Mouse (Mus musculus): ENCODE data around the gene Rela. TPM values are rescaled to one million over a fixed set of nuclear protein-coding genes. Genes with fewer than 3 reads are reported as not detected.
A peak's percentile ranks its signal among the peaks of the same experiment; 100 is the strongest.

Rela gene
- polyA plus RNA-seq, 1 experiment from 2014 or later = 43.9 TPM

GRCm38 (mm10) chr19:5660942-5661751, 23.9 kb downstream of the Rela start:
- no peak for ATAC-seq

GRCm38 (mm10) chr19:5662310-5662709, 25.0 kb downstream of the Rela start:
- H3K4me2 ChIP-seq (ENCODE audit: low read depth, low read length) = peak overlapping the region; percentile 76
- peak overlapping the region; percentile 62 for H3K4me3 ChIP-seq (ENCODE audit: low read length)
- no peaks in the 10 kb centered on the region for H3K9me3 ChIP-seq (ENCODE audit: control insufficient read depth, low read length)
- no peaks in the 10 kb centered on the region for H3K27me3 ChIP-seq (replicated peaks; ENCODE audit: control insufficient read depth, insufficient read depth, low read length)
- 68% methylated on average over 8 of the region's 8 CpGs for WGBS
- no peak for ATAC-seq
- H3K27ac ChIP-seq (ENCODE audit: low read length) = no peak overlapping the region; the same call in 1 of the 2 replicates
- peak overlapping the region; percentile 76; the same call in 1 of the 2 replicates for H3K9ac ChIP-seq (ENCODE audit: low read depth, low read length)
- peaks cover 16% of the 10 kb centered on the region for H3K36me3 ChIP-seq (ENCODE audit: control insufficient read depth, insufficient read depth, low read length)
- peaks cover 26% of the 10 kb centered on the region for H3K4me1 ChIP-seq (ENCODE audit: control insufficient read depth, insufficient read depth, low read length)

More at GRCm38 (mm10) chr19:5660942-5661751, 23.9 kb downstream of the Rela start:
- Histone ChIP-seq H3K9me3 (ENCODE audit: control insufficient read depth, low read length) (no peaks in the 10 kb centered on the region), H3K4me3 (ENCODE audit: low read length) (peak overlapping the region; percentile 23), H3K4me1 (ENCODE audit: control insufficient read depth, insufficient read depth, low read length) (peaks cover 26% of the 10 kb centered on the region), H3K9ac (ENCODE audit: low read depth, low read length) (peak overlapping the region; percentile 30; the same call in 1 of the 2 replicates), H3K4me2 (ENCODE audit: low read depth, low read length) (peak overlapping the region; percentile 76), H3K27ac (ENCODE audit: low read length) (peak overlapping the region; percentile 43; the same call in 1 of the 2 replicates), H3K36me3 (ENCODE audit: control insufficient read depth, insufficient read depth, low read length) (peaks cover 8% of the 10 kb centered on the region), H3K27me3 (replicated peaks; ENCODE audit: control insufficient read depth, insufficient read depth, low read length) (no peaks in the 10 kb centered on the region)
- WGBS = 75% methylated on average over 16 of the region's 16 CpGs

- Histone ChIP-seq H3K4me2 (ENCODE audit: low read depth, low read length) (peak within 1 kb of the TSS; percentile 76), H3K27me3 (replicated peaks; ENCODE audit: control insufficient read depth, insufficient read depth, low read length) (no peaks in the 10 kb centered on the region), H3K9ac (ENCODE audit: low read depth, low read length) (peak within 1 kb of the TSS; percentile 76), H3K27ac (ENCODE audit: low read length) (peak within 1 kb of the TSS; percentile 93), H3K36me3 (ENCODE audit: control insufficient read depth, insufficient read depth, low read length) (peaks cover 16% of the 10 kb centered on the region), H3K4me1 (ENCODE audit: control insufficient read depth, insufficient read depth, low read length) (peaks cover 26% of the 10 kb centered on the region), H3K4me3 (ENCODE audit: low read length) (peak within 1 kb of the TSS; percentile 62), H3K9me3 (ENCODE audit: control insufficient read depth, low read length) (no peaks in the 10 kb centered on the region)
- ATAC-seq = peak; percentile 97
- WGBS = 2% methylated on average over 32 of the region's 32 CpGs
Measured at GRCm38 (mm10) chr19:5662981-5663913, 26.0 kb downstream of the Rela start, which contains the start of gene Sipa1. Sipa1 (minus strand) TSS chr19:5663707.

GRCm38 (mm10) chr19:5664669-5665257, 27.5 kb downstream of the Rela start:
- H3K36me3 ChIP-seq (ENCODE audit: control insufficient read depth, insufficient read depth, low read length) = peaks cover 13% of the 10 kb centered on the region
- H3K4me1 ChIP-seq (ENCODE audit: control insufficient read depth, insufficient read depth, low read length) = peaks cover 26% of the 10 kb centered on the region
- ATAC-seq = no peak
- H3K4me2 ChIP-seq (ENCODE audit: low read depth, low read length) = no peak overlapping the region
- H3K9ac ChIP-seq (ENCODE audit: low read depth, low read length) = no peak overlapping the region
- H3K27me3 ChIP-seq (replicated peaks; ENCODE audit: control insufficient read depth, insufficient read depth, low read length) = no peaks in the 10 kb centered on the region
- WGBS = 92% methylated on average over 10 of the region's 10 CpGs
- no peaks in the 10 kb centered on the region for H3K9me3 ChIP-seq (ENCODE audit: control insufficient read depth, low read length)
- H3K4me3 ChIP-seq (ENCODE audit: low read length) = no peak overlapping the region
- H3K27ac ChIP-seq (ENCODE audit: low read length) = no peak overlapping the region

GRCm38 (mm10) chr19:5665465-5665864, 28.2 kb downstream of the Rela start:
- 78% methylated on average over 15 of the region's 15 CpGs for WGBS
- Histone ChIP-seq H3K4me3 (ENCODE audit: low read length) (no peak overlapping the region), H3K9ac (ENCODE audit: low read depth, low read length) (no peak overlapping the region), H3K27ac (ENCODE audit: low read length) (no peak overlapping the region), H3K36me3 (ENCODE audit: control insufficient read depth, insufficient read depth, low read length) (peaks cover 13% of the 10 kb centered on the region), H3K27me3 (replicated peaks; ENCODE audit: control insufficient read depth, insufficient read depth, low read length) (no peaks in the 10 kb centered on the region), H3K9me3 (ENCODE audit: control insufficient read depth, low read length) (no peaks in the 10 kb centered on the region), H3K4me1 (ENCODE audit: control insufficient read depth, insufficient read depth, low read length) (peaks cover 26% of the 10 kb centered on the region), H3K4me2 (ENCODE audit: low read depth, low read length) (no peak overlapping the region)
- peak; percentile 25; the same call in 1 of the 2 replicates for ATAC-seq

- Histone ChIP-seq H3K4me2 (ENCODE audit: low read depth, low read length) (no peak overlapping the region), H3K36me3 (ENCODE audit: control insufficient read depth, insufficient read depth, low read length) (peaks cover 19% of the 10 kb centered on the region), H3K9ac (ENCODE audit: low read depth, low read length) (no peak overlapping the region), H3K4me3 (ENCODE audit: low read length) (no peak overlapping the region), H3K4me1 (ENCODE audit: control insufficient read depth, insufficient read depth, low read length) (peaks cover 19% of the 10 kb centered on the region), H3K27ac (ENCODE audit: low read length) (no peak overlapping the region), H3K9me3 (ENCODE audit: control insufficient read depth, low read length) (no peaks in the 10 kb centered on the region), H3K27me3 (replicated peaks; ENCODE audit: control insufficient read depth, insufficient read depth, low read length) (no peaks in the 10 kb centered on the region)
- ATAC-seq = no peak
- 92% methylated on average over 18 of the region's 18 CpGs for WGBS
Measured at GRCm38 (mm10) chr19:5666386-5666785, 29.1 kb downstream of the Rela start.

- Histone ChIP-seq H3K4me3 (ENCODE audit: low read length) (no peak overlapping the region), H3K27me3 (replicated peaks; ENCODE audit: control insufficient read depth, insufficient read depth, low read length) (no peaks in the 10 kb centered on the region), H3K4me1 (ENCODE audit: control insufficient read depth, insufficient read depth, low read length) (peaks cover 4% of the 10 kb centered on the region; the same call in 1 of the 2 replicates), H3K4me2 (ENCODE audit: low read depth, low read length) (no peak overlapping the region), H3K36me3 (ENCODE audit: control insufficient read depth, insufficient read depth, low read length) (peaks cover 24% of the 10 kb centered on the region), H3K27ac (ENCODE audit: low read length) (no peak overlapping the region), H3K9ac (ENCODE audit: low read depth, low read length) (no peak overlapping the region), H3K9me3 (ENCODE audit: control insufficient read depth, low read length) (no peaks in the 10 kb centered on the region)
- ATAC-seq = no peak
- 84% methylated on average over 4 of the region's 4 CpGs for WGBS
Measured at GRCm38 (mm10) chr19:5668372-5668771, 31.1 kb downstream of the Rela start.

- Histone ChIP-seq H3K9ac (ENCODE audit: low read depth, low read length) (no peak overlapping the region), H3K27ac (ENCODE audit: low read length) (no peak overlapping the region), H3K4me3 (ENCODE audit: low read length) (no peak overlapping the region), H3K4me2 (ENCODE audit: low read depth, low read length) (no peak overlapping the region), H3K9me3 (ENCODE audit: control insufficient read depth, low read length) (no peaks in the 10 kb centered on the region), H3K36me3 (ENCODE audit: control insufficient read depth, insufficient read depth, low read length) (peaks cover 28% of the 10 kb centered on the region), H3K4me1 (ENCODE audit: control insufficient read depth, insufficient read depth, low read length) (no peaks in the 10 kb centered on the region), H3K27me3 (replicated peaks; ENCODE audit: control insufficient read depth, insufficient read depth, low read length) (no peaks in the 10 kb centered on the region)
- WGBS = 83% methylated on average over 4 of the region's 4 CpGs
- ATAC-seq = no peak
Measured at GRCm38 (mm10) chr19:5680432-5680831, 43.1 kb downstream of the Rela start.

All from intestine, embryonic 16.5 days (tissue).